Mouse (Mus musculus): ENCODE data around the gene Hmgb2. TPM values are rescaled to one million over a fixed set of nuclear protein-coding genes. Genes with fewer than 3 reads are reported as not detected.
"Not testable (repeated sequence)": the region's sequence is repeated elsewhere in the genome, so short reads cannot be mapped to it uniquely, and the experiment has no call there.

Hmgb2 gene
- polyA plus RNA-seq, 1 experiment from 2014 or later, result 389 TPM

DNA sequence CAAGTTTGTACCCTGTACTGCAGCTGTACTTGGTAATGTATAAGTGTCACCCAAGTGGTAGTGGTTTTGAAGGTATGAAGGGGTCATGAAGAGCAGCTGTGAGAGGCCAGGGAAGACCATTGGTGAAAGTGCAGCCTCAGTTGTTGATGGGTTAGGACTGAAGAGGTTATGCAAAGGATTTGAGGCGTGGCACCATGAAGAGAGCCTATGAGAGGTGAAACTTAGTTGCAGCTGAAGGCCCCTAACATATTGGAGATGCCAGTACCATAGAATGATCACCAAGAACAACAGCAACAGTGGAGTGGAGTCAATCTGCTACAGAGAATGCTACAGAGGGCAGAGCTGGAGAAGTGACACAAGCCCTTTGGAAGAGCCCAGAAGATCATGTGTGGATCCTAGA, 22.3 kb upstream of the Hmgb2 start:
- whole genome bisulfite sequencing, result 91% methylated on average over 1 of the region's 1 CpGs
- Histone ChIP-seq H3K4me3 (no peak overlapping the region), H3K9me3 (no peaks in the 10 kb centered on the region), H3K27me3 (ENCODE audit: insufficient read depth, poor library complexity, severe bottlenecking) (no peaks in the 10 kb centered on the region), H3K36me3 (peaks cover 11% of the 10 kb centered on the region), H3K27ac (no peak overlapping the region), H3K4me1 (replicated peaks) (peaks cover 13% of the 10 kb centered on the region)
- no peak for DNase-seq (ENCODE audit: low spot score)

DNA sequence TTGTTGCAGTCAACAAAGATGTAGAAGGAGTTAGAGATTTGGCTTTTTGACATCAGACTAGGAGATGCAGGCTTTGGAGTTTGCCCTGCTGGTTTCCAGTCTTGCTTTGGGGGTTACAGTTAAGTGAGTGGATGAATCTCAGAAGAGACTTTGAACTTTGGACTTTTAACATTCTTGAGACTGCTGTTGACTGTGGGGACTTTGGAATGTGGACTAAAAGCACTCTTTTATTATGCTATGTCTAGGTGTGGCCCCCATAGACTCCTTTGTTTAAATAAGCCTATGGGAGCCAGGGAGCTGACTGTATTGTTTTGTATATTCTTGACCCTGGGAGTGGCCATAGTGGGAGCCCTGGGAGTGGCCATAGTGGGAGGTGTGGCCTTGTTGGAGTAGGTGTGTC, 21.8 kb upstream of the Hmgb2 start:
- DNase-seq (ENCODE audit: low spot score), result no peak
- Histone ChIP-seq H3K4me1 (replicated peaks) (peaks cover 13% of the 10 kb centered on the region), H3K27ac (no peak overlapping the region), H3K9me3 (no peaks in the 10 kb centered on the region), H3K36me3 (peaks cover 6% of the 10 kb centered on the region), H3K27me3 (ENCODE audit: insufficient read depth, poor library complexity, severe bottlenecking) (no peaks in the 10 kb centered on the region), H3K4me3 (no peak overlapping the region)

DNA sequence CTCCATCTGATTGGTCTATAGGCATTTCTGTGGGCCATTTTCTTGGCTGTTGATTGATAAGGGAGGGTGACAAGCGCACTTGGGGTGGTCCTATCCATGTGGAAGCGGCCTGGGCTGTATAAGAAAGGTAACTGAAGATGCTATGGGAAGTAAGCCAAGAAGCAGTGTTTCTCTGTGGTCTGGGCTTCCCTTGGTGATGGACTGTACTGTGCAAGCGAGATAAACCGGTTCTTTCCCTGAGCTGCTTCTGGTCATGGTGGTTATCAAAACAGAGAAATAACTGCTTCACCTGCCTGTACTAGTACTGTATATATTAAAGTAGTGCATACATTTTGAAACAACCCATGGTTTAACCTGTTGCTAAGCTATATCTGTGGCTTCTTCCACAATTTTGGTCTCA, 19.8 kb upstream of the Hmgb2 start:
- Histone ChIP-seq H3K9me3 (no peaks in the 10 kb centered on the region), H3K27me3 (ENCODE audit: insufficient read depth, poor library complexity, severe bottlenecking) (no peaks in the 10 kb centered on the region), H3K27ac (no peak overlapping the region), H3K4me3 (no peak overlapping the region), H3K4me1 (replicated peaks) (0 out of 2 replicates have a peak, but pooled peaks cover 4% of the 10 kb centered on the region), H3K36me3 (no peaks in the 10 kb centered on the region)
- 92% methylated on average over 4 of the region's 4 CpGs for WGBS
- no peak for DNase-seq (ENCODE audit: low spot score)

DNA sequence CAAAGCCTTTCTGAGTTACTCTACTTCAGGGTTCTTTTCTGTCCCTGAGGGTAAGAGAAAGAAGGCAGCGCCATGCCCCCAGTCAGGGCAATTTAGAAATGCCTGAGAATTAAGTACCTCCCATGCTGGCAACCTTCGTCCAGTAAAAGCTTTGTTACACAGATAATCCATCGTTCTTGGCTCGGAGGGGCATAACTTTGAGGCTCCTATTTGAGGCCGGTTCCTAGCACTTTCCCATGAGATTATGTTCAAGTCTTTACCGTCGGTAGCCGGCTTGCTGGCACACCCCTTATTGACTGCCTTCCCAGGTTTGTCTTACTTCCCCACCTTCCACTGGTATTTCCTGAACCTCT, 13.2 kb upstream of the Hmgb2 start:
- Histone ChIP-seq H3K36me3 (0 out of 2 replicates have a peak, but pooled peaks cover 3% of the 10 kb centered on the region), H3K4me1 (replicated peaks) (peaks cover 10% of the 10 kb centered on the region; the same call in 1 of the 2 replicates), H3K9me3 (no peaks in the 10 kb centered on the region), H3K27me3 (ENCODE audit: insufficient read depth, poor library complexity, severe bottlenecking) (no peaks in the 10 kb centered on the region), H3K27ac (no peak overlapping the region), H3K4me3 (no peak overlapping the region)
- WGBS, result 77% methylated on average over 8 of the region's 8 CpGs
- DNase-seq (ENCODE audit: low spot score), result no peak

DNA sequence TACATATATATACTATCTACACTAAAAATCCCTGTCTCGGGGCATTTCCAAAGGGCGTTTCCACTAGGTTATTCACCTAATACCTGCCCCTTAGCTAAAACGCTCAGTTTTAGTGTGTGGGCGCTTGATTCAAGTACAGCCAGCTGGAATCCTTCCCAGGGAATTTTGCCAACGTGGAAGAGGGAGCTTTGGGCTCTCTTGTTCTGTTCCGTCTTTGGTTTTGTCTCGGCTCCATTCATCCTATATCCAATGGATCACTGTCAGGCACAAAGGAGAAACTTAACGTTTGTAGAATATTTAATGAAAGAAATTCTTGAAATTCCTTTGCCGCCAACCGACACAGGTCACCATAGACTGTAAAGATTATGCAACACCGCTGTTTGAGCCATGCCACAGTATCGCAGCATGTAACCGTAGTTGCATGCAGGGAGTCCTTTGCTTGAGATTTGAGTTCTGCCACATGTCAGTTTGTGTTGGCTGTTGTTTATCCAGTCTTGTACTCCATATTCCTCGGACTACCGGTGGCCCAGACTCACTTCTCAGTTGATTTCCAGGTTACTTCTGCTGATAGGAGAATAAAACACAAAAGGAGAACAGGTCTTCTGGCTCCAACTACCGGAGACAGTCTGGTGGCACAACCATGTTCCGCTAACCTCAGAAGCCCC, 12.7 kb upstream of the Hmgb2 start:
- 0 out of 2 replicates have a peak, but pooled peaks cover 3% of the 10 kb centered on the region for H3K36me3 ChIP-seq
- DNase-seq (ENCODE audit: low spot score), result no peak
- H3K27me3 ChIP-seq (ENCODE audit: insufficient read depth, poor library complexity, severe bottlenecking), result no peaks in the 10 kb centered on the region
- H3K4me3 ChIP-seq, result no peak overlapping the region
- WGBS, result 62% methylated on average over 17 of the region's 17 CpGs
- H3K27ac ChIP-seq, result peak overlapping the region; percentile 50
- peaks cover 10% of the 10 kb centered on the region; the same call in 1 of the 2 replicates for H3K4me1 ChIP-seq (replicated peaks)
- no peaks in the 10 kb centered on the region for H3K9me3 ChIP-seq

DNA sequence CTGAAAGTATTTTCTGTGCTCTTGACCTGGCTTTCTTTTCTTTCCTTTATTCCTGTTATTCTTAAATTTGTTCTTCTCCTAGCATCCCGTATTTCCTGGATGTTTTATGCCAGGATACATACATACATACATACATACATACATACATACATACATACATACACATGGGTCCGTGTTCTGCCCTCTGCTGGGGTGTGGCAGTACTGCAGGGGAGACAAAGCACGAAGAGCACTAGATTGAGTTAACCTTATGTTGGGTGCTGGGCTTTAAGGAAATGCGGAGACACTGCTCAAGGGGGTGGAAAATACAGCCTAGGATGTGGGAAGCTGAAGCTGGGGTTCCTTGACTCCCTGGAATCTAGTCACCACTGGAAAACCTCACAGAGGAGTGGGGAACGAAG, 8.1 kb upstream of the Hmgb2 start:
- WGBS, result 54% methylated on average over 5 of the region's 5 CpGs
- Histone ChIP-seq H3K4me1 (replicated peaks) (peaks cover 7% of the 10 kb centered on the region; the same call in 1 of the 2 replicates), H3K36me3 (0 out of 2 replicates have a peak, but pooled peaks cover 3% of the 10 kb centered on the region), H3K4me3 (no peak overlapping the region), H3K9me3 (no peaks in the 10 kb centered on the region), H3K27me3 (ENCODE audit: insufficient read depth, poor library complexity, severe bottlenecking) (no peaks in the 10 kb centered on the region), H3K27ac (0 out of 2 replicates have a peak overlapping the region, but pooled peaks have one; percentile 45)
- peak; percentile 77 for DNase-seq (ENCODE audit: low spot score)

DNA sequence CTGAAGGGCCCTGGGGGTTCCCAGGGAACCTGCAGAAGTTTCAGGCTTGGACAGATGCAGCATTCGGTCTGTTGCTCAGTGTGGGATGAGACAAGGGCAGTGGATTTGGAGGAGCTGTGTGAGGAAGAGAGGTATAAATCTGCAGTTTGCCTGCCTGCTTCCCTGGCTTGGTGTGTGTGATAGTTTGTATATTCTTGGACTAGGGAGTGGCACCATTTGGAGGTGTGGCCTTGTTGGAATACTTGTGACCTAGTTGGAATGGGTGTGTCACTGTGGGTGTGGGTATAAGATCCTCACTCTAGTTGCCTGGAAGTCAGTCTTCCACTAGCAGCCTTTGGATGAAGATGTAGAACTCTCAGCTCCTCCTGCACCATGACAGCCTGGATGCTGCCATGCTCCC, 6.2 kb upstream of the Hmgb2 start:
- WGBS, result 89% methylated on average over 1 of the region's 1 CpGs
- not testable (repeated sequence) for H3K27ac ChIP-seq; DNase-seq (ENCODE audit: low spot score); H3K27me3 ChIP-seq (ENCODE audit: insufficient read depth, poor library complexity, severe bottlenecking); H3K4me3 ChIP-seq; H3K9me3 ChIP-seq; H3K36me3 ChIP-seq; H3K4me1 ChIP-seq (replicated peaks)

DNA sequence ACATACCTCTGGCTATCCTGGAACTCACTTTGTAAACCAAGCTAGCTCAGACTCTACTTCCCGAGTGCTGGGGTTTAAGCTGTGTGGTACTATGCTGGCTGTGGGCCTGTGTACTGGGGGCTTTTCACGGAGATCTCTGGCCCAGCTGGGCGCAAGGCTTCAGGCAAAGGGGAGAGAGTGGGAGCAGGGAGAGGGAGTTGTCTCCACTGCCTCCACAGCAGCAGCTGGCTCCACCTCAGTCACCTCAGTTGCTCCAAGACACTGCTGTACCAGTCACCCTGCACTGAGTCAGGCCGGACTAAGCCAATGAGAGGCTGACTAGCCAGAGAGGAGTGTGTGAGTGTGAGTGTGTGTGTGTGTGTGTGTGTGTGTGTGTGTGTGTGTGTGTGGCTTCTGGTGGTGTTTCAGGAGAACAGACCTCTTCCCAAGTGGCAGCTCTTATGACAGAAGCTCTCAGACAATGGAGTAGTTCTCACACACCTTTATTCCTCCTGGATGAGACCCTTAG, 4.1 kb upstream of the Hmgb2 start:
- Histone ChIP-seq H3K9me3 (no peaks in the 10 kb centered on the region), H3K4me3 (no peak overlapping the region), H3K36me3 (peaks cover 4% of the 10 kb centered on the region; the same call in 1 of the 2 replicates), H3K4me1 (replicated peaks) (peaks cover 8% of the 10 kb centered on the region; the same call in 1 of the 2 replicates), H3K27ac (no peak overlapping the region), H3K27me3 (ENCODE audit: insufficient read depth, poor library complexity, severe bottlenecking) (no peaks in the 10 kb centered on the region)
- no peak for DNase-seq (ENCODE audit: low spot score)
- WGBS, result 81% methylated on average over 4 of the region's 4 CpGs

DNA sequence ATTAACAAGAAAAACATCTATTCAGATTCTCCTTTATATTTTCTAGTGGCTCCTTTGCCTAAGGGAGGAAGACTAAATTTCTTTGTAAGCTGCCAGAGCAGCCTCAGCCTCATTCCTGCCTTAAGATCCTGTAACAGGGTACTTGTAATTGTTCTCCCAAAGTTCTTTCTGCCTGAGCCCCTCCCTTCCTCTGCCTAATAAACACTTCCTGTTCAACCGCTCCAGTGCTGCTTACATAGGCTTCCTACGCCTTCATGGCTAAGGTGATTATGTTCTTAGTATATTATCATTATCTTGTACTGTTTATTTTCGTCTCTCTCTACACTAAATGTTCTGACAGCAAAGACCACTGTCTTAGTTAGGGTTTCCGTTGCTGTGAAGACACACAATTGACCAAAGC, 3.0 kb upstream of the Hmgb2 start:
- WGBS, result 85% methylated on average over 4 of the region's 4 CpGs
- H3K27me3 ChIP-seq (ENCODE audit: insufficient read depth, poor library complexity, severe bottlenecking), result no peaks in the 10 kb centered on the region
- H3K9me3 ChIP-seq, result no peaks in the 10 kb centered on the region
- H3K4me3 ChIP-seq, result no peak overlapping the region
- DNase-seq (ENCODE audit: low spot score), result no peak
- no peak overlapping the region for H3K27ac ChIP-seq
- peaks cover 11% of the 10 kb centered on the region for H3K36me3 ChIP-seq
- H3K4me1 ChIP-seq (replicated peaks), result peaks cover 12% of the 10 kb centered on the region

DNA sequence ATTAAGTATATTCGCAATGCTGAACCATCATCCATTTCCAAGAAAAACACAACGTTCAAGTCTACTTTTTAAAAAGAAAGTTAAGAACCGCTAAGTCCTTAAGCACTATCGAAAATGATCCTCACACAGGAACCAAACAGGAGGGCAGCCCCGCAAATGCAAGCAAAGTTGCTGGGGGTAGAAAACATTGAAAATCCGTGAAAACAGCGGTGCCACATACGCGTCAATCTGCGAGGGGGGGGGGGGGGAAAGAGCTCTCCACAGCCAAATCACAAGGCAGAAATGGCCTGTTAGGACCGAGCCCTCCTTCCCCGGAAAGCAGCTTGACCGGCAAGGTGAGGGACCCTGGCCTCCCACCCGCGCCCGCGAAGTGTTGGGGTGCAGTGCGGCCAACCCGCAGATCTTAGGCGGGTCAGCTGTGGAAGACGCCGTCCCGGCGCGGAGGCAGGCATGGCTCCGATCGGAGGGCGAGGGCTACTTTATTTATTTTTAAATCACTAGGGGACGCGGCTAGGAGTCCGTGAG, 854 bp upstream of the Hmgb2 start:
- Histone ChIP-seq H3K27ac (peak overlapping the region; percentile 100), H3K4me1 (replicated peaks) (peaks cover 14% of the 10 kb centered on the region), H3K27me3 (ENCODE audit: insufficient read depth, poor library complexity, severe bottlenecking) (no peaks in the 10 kb centered on the region), H3K36me3 (peaks cover 29% of the 10 kb centered on the region), H3K4me3 (peak overlapping the region; percentile 85), H3K9me3 (no peaks in the 10 kb centered on the region)
- WGBS, result 2% methylated on average over 31 of the region's 31 CpGs
- DNase-seq (ENCODE audit: low spot score), result no peak

DNA sequence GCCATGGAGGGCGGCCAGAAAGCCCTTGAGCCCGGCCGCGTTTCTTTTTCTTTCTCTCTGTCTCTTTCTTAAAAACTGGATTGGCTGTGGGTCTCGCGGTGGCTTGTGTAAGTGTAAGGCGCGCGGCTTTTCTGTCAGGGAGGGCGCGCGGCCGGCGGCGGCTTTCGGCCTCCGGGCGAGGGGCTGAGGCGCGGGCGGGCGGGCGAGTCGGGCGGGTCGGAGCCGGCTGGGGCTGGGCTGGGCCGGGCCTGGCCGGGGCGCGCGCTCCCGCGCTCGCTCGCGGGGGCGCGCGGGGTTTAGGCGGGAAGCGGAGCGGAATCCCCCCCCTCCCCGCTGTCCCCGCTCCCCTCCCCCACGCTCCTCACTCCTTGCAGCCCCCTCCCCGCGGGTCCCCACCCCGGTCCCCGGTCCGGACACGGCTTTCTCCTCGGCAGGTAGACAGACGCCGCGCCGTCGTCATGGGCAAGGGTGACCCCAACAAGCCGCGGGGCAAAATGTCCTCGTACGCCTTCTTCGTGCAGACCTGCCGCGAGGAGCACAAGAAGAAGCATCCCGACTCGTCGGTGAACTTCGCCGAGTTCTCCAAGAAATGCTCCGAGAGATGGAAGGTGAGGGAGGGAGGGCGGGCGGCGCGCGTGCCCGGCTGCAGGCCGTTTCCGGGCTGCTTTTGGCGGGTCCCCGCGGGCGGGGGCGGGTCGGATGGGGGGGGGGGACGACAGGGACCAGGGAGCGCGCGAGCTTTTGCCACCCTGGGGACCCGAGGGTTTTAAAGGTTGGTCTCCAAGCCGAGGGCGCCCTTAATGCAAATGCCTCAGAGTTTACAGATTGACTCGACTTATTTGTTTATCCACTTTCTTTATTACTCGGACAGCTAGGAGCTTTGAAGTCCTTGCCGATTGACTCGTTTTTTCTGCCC, 692 bp downstream of the Hmgb2 start:
- H3K9me3 ChIP-seq, result no peaks in the 10 kb centered on the region

DNA sequence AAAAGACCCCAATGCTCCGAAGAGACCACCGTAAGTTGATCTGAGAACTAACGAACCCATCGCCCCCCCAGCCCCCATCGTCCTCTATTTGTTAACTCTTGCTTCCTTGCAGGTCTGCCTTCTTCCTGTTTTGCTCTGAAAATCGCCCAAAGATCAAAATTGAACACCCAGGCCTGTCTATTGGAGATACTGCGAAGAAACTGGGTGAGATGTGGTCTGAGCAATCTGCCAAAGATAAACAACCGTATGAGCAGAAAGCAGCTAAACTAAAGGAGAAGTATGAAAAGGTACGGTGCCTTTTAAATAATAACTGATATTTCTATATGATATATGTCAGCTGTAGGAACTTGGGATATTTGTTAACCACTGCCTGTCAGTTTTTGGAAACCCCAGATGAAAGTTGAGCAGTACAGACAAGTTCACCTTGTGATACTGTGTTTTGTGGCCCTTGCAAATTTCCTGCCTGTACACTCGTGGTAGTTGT, 1.5 kb downstream of the Hmgb2 start:
- Histone ChIP-seq H3K27ac (peak overlapping the region; percentile 100), H3K4me3 (peak overlapping the region; percentile 85), H3K36me3 (peaks cover 51% of the 10 kb centered on the region), H3K4me1 (replicated peaks) (peaks cover 14% of the 10 kb centered on the region)
- DNase-seq (ENCODE audit: low spot score); H3K27me3 ChIP-seq (ENCODE audit: insufficient read depth, poor library complexity, severe bottlenecking); H3K9me3 ChIP-seq: not testable (repeated sequence)
- 38% methylated on average over 10 of the region's 10 CpGs for WGBS

More for the DNA sequence above, 692 bp downstream of the Hmgb2 start:
- H3K4me1 ChIP-seq (replicated peaks), result peaks cover 14% of the 10 kb centered on the region
- DNase-seq (ENCODE audit: low spot score), result peak; percentile 64
- H3K36me3 ChIP-seq, result peaks cover 44% of the 10 kb centered on the region
- no peaks in the 10 kb centered on the region for H3K27me3 ChIP-seq (ENCODE audit: insufficient read depth, poor library complexity, severe bottlenecking)
- H3K27ac ChIP-seq, result peak overlapping the region; percentile 100
- 2% methylated on average over 95 of the region's 96 CpGs for WGBS
- H3K4me3 ChIP-seq, result peak overlapping the region; percentile 85

Measured in hindbrain, embryonic 10.5 days (tissue).